Mouse (Mus musculus) forebrain, embryonic 14.5 days (tissue): ENCODE results near the gene Il2ra. TPM values are rescaled to one million over a fixed set of nuclear protein-coding genes. Genes with fewer than 3 reads are reported as not detected.

ENCODE experiments used
- ATAC-seq: fragments of 200-750 bp; cut with Nextera tagmentation; 2 replicates; pipeline ENCODE4 v1.8.0; 2017; ENCODE audit warnings: mild to moderate bottlenecking, moderate library complexity
- DNase-seq: peaks from one replicate; pipeline ENCODE4 v3.0.0-alpha.2; 2015; ENCODE audit warnings: low spot score
- H3K27ac ChIP-seq: fragments of 300-500 bp; sonication (generic); 2 replicates; pipeline ENCODE4 v1.5.1; 2014; ENCODE audit warnings: low read depth, mild to moderate bottlenecking, control low read depth, low read length, moderate library complexity
- H3K27me3 ChIP-seq: fragments of 300-500 bp; sonication (generic); replicated peaks from 2 replicates; pipeline ENCODE4 v1.6.1; 2014; ENCODE audit warnings: low read length, control low read depth, mixed read lengths; ENCODE audit not compliant: control insufficient read depth, insufficient read depth
- H3K36me3 ChIP-seq: fragments of 300-500 bp; sonication (generic); 2 replicates; pipeline ENCODE4 v1.6.1; 2014; ENCODE audit warnings: low read length, control low read depth; ENCODE audit not compliant: control insufficient read depth, insufficient read depth
- H3K4me1 ChIP-seq: fragments of 300-500 bp; sonication (generic); 2 replicates; pipeline ENCODE4 v1.6.1; 2014; ENCODE audit warnings: antibody characterized with exemption, low read length, control low read depth; ENCODE audit not compliant: control insufficient read depth, insufficient read depth
- H3K4me2 ChIP-seq: fragments of 300-500 bp; sonication (generic); 2 replicates; pipeline ENCODE4 v1.6.1; 2014; ENCODE audit warnings: mild to moderate bottlenecking, control low read depth, low read length
- H3K4me3 ChIP-seq: fragments of 300-500 bp; sonication (generic); 2 replicates; pipeline ENCODE4 v1.5.1; 2014; ENCODE audit warnings: low read depth, low read length, control low read depth
- H3K9ac ChIP-seq: fragments of 300-500 bp; sonication (generic); 2 replicates; pipeline ENCODE4 v1.6.1; 2014; ENCODE audit warnings: mild to moderate bottlenecking, low read length, control low read depth, moderate library complexity
- H3K9me3 ChIP-seq: fragments of 300-500 bp; sonication (generic); replicated peaks from 2 replicates; pipeline ENCODE4 v1.6.1; 2016; ENCODE audit warnings: low read length, control low read depth, mixed read lengths; ENCODE audit not compliant: control insufficient read depth
- WGBS: fragments of 180-500 bp; shearing (Covaris S2); extraction: QIAGEN DNeasy Blood & Tissue Kit; methylation state at CpG from one replicate; pipeline ENCODE4 v1.1.7; 2014; 5-methylcytosine and 5-hydroxymethylcytosine counted together
- polyA plus RNA-seq: library from polyadenylated mRNA; unstranded; fragments of >200 nt; fragmentation: Nextera tagmentation; extraction: Ambion mirVana; gene quantifications from 2 replicates; pipeline ENCODE4 v1.2.1, GENCODE M21; 2014

The Il2ra gene
- polyA plus RNA-seq, 1 experiment from 2014 or later: not detected

DNA sequence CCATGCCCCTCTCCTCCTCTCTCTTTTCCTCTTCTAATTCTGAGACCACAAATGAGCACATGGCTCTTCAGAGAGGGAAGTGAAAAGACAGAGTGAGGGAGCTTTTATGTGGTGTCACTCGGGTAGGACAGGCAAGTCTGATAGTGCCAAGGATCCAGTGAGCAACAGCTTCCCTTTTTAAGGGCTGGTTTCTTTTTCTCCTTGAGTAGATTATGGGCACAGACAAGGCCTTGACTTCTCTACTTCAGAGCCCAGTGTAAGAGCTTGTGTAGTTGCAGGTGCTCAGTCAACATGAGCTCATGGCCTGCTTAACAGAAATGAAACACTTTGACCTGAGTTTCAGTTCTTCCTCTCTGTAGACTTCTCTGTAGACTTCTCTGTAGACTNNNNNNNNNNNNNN, 5.5 kb upstream of the Il2ra start:
- no peak for DNase-seq
- ATAC-seq: no peak
- 73% methylated on average over 1 of the region's 1 CpGs for WGBS
- Histone ChIP-seq H3K27me3 (no peaks in the 10 kb centered on the region), H3K4me2 (no peak overlapping the region), H3K4me1 (no peaks in the 10 kb centered on the region), H3K4me3 (no peak overlapping the region), H3K27ac (no peak overlapping the region), H3K36me3 (no peaks in the 10 kb centered on the region), H3K9ac (no peak overlapping the region), H3K9me3 (no peaks in the 10 kb centered on the region)

DNA sequence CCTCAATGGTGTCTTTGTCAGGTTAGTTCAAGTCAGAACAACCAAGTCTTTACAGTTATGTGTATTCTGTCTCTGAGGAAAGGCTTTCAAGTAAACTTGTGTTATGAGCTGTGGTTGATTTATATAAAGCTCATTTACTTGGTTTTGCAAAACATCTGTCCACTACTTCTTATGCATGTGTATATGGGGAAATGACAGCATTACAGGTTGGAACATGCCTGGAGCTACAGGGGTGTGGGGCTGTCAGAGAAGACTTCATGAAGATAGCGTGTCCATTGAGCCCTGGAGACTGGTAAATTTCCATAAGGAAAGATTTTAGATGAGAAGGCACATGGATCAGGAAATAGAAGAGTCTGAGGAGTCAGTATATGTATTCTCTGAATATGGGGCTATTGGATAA, 1.4 kb downstream of the Il2ra start:
- WGBS: 79% methylated on average over 1 of the region's 1 CpGs

DNA sequence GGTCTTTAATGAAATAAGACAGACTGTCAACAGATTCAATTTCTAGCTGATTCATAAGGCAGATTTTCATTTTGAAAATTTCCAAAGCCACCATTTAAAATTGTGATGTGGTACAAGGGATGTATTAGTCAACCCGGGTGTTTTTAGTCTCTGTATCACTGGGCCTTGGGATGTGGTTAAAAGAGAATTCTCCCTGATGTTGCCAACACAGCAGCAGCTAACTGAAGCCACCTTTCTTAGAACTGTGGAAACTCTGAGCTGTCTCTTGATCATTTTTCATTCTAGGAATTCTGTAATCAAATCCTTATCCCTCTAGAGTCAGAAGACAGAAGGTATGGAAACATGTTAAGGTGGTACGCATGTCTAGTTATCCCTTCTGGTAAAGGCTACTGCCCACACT, 2.7 kb downstream of the Il2ra start:
- no peak overlapping the region for H3K27ac ChIP-seq
- H3K27me3 ChIP-seq: no peaks in the 10 kb centered on the region
- H3K9ac ChIP-seq: no peak overlapping the region
- no peaks in the 10 kb centered on the region for H3K36me3 ChIP-seq
- H3K4me1 ChIP-seq: no peaks in the 10 kb centered on the region
- no peak overlapping the region for H3K4me3 ChIP-seq
- WGBS: 81% methylated on average over 2 of the region's 2 CpGs
- DNase-seq (no peak), ATAC-seq (no peak)
- H3K9me3 ChIP-seq: no peaks in the 10 kb centered on the region
- no peak overlapping the region for H3K4me2 ChIP-seq

More for the DNA sequence above, 1.4 kb downstream of the Il2ra start:
- no peak overlapping the region for H3K4me2 ChIP-seq
- H3K9me3 ChIP-seq: no peaks in the 10 kb centered on the region
- H3K4me1 ChIP-seq: no peaks in the 10 kb centered on the region
- H3K4me3 ChIP-seq: no peak overlapping the region
- no peaks in the 10 kb centered on the region for H3K36me3 ChIP-seq
- no peak overlapping the region for H3K9ac ChIP-seq
- H3K27ac ChIP-seq: no peak overlapping the region
- H3K27me3 ChIP-seq: no peaks in the 10 kb centered on the region
- no peak for DNase-seq
- no peak for ATAC-seq

DNA sequence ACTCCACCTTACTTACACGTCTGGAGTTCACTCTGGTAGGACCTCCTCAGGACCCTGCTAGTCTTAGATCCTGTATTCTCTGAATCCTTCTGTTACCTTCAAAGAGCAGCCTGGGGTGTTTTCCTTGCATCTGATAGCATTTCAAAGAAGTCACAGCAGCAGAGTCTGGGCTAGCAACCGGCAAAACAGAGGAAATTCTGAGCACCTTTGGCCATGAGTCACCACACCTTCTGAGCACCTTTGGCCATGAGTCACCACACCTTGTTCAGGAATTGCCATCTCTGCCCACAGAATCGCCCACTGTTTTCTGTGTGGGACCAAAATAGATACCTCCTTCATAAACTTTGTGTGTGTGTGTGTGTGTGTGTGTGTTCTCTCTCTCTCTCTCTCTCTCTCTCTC, 8.9 kb downstream of the Il2ra start:
- Histone ChIP-seq H3K4me1 (no peaks in the 10 kb centered on the region), H3K4me3 (no peak overlapping the region), H3K27me3 (no peaks in the 10 kb centered on the region), H3K4me2 (no peak overlapping the region), H3K9ac (no peak overlapping the region), H3K27ac (no peak overlapping the region), H3K9me3 (no peaks in the 10 kb centered on the region), H3K36me3 (no peaks in the 10 kb centered on the region)
- no peak for ATAC-seq
- 63% methylated on average over 3 of the region's 3 CpGs for WGBS
- no peak for DNase-seq

DNA sequence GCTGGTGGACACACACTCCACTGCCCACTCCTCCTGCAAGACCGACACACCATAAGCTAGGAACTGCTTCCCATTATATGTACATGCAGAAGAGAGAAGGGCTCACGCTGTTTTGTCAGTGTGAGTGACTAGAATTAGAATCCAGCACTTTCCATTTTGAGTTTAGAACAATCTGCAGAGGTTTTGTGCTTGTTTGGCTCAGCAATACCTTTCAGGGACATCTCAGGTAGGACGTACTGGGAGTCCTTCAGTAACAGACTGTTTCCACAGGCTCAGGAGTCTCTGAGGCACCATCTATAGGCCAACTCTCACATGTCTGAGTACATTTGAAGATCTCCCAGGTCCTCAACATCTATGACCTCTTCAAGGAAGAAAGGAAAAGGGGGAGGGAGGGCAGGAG, 9.6 kb downstream of the Il2ra start:
- H3K4me2 ChIP-seq: no peak overlapping the region
- H3K9me3 ChIP-seq: no peaks in the 10 kb centered on the region
- H3K9ac ChIP-seq: no peak overlapping the region
- WGBS: 79% methylated on average over 3 of the region's 3 CpGs
- no peaks in the 10 kb centered on the region for H3K4me1 ChIP-seq
- ATAC-seq (no peak), DNase-seq (no peak)
- no peak overlapping the region for H3K27ac ChIP-seq
- no peaks in the 10 kb centered on the region for H3K27me3 ChIP-seq
- no peak overlapping the region for H3K4me3 ChIP-seq
- no peaks in the 10 kb centered on the region for H3K36me3 ChIP-seq

DNA sequence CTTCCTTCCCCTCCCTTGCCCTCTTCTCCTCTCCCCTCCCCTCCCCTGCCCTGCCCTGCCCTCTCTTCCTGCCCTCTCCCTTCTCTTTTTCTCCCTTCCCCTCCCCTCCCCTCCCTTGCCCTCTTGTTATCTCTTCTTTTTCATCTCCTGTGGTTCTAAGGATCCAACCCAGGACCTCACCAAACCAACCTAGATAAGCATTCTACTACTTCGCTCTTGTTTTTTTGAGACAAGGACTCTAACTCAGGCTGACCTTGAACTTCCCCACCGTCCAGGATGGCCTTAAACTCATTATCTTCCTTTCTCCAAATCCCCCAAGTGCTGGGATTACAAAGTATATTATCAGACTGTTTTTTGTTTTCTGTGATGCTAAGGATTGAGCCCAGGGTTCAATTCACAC, 10.2 kb downstream of the Il2ra start:
- H3K4me3 ChIP-seq: no peak overlapping the region
- 73% methylated on average over 2 of the region's 2 CpGs for WGBS
- no peak overlapping the region for H3K27ac ChIP-seq
- no peak overlapping the region for H3K4me2 ChIP-seq
- ATAC-seq (no peak), DNase-seq (no peak)
- H3K4me1 ChIP-seq: no peaks in the 10 kb centered on the region
- H3K27me3 ChIP-seq: no peaks in the 10 kb centered on the region
- H3K9me3 ChIP-seq: no peaks in the 10 kb centered on the region
- H3K9ac ChIP-seq: no peak overlapping the region
- H3K36me3 ChIP-seq: no peaks in the 10 kb centered on the region

DNA sequence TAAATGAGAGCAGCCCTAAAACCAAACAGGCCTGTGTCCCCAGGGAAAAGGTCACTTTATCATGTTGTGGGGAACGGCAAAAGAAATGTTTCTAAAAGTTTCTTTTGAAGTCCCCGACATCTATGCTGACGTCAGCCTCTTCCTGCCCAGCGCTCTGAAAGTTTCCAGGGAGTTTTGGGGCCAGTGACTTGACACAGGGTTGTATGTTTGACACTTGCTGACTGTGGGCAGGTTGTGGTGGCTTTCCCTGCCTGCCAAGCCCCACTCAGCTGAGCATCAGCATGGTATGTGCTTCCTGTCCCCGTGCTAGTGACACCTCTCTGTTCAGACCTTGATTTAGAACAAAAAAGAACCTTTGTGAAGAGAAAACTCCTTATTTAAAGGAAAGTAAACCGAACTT, 10.7 kb downstream of the Il2ra start:
- WGBS: 68% methylated on average over 6 of the region's 6 CpGs
- no peak for ATAC-seq
- Histone ChIP-seq H3K9ac (no peak overlapping the region), H3K4me1 (no peaks in the 10 kb centered on the region), H3K4me2 (no peak overlapping the region), H3K4me3 (no peak overlapping the region), H3K36me3 (no peaks in the 10 kb centered on the region), H3K27me3 (no peaks in the 10 kb centered on the region), H3K27ac (no peak overlapping the region), H3K9me3 (no peaks in the 10 kb centered on the region)
- no peak for DNase-seq

DNA sequence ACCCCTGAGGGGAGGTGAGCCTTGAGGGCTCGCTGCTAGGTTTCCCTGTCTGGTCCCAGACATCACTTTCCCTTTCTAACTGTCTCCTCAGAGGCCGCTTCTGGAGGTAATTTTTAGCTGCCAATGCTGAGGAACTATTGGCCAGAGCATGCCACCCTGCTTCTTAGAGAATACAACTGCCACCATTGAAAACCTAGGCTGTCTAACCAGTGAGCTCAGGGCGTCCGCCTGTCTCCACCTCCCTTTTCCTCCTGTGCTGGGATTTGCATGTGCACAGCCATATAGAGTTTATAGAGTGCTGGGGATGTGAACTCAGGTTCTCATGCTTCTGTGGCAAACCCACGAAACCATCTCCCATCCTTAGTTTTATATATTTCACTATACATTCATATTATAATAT, 11.2 kb downstream of the Il2ra start:
- Histone ChIP-seq H3K4me1 (no peaks in the 10 kb centered on the region), H3K9me3 (no peaks in the 10 kb centered on the region), H3K27me3 (no peaks in the 10 kb centered on the region), H3K9ac (no peak overlapping the region), H3K4me3 (no peak overlapping the region), H3K27ac (no peak overlapping the region), H3K4me2 (no peak overlapping the region), H3K36me3 (no peaks in the 10 kb centered on the region)
- WGBS: 70% methylated on average over 5 of the region's 5 CpGs
- DNase-seq: no peak
- ATAC-seq: no peak

DNA sequence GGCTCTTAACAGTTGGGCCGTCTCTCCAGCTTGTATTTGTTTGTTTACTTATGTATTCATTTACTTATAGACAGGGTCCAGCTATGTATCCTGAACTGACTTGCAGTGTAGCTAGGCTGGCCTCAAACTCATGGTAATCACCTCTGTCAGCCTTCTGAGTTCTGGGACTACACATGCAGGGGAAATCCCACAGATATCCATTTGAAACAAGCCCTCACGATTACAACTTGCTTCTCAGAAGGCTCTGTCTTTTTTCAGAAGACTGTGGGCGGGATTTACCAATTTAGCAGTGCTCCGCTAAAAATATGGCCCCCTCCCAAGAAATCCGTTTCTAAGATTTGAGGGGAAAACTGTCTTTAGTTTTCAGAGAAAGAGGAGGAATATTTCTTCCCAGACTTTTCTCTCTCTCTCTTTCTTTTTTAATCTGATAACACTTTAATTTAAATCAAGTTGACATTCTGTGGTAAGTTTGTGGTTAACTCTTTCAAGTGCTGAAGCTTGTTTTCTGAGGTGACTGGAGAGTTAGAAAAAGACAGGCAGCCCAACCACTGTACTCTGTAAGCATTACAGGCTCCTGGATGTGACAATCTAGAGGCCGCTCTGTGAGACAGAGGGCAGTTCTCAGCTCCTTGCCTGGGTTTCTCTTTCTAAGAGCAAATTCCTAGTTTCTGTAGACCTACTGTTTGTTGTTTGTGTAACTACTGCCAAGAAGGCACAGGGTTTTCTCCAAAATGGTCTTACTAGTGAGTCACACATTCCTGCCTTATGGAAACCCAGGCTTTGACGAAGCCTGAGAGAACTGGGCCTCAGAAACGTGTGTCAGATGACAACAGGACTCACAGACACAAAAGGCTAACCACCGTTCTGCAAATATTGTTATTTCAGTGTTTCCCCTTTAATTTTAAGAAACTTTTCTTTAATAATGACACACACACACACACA, 12.7 kb downstream of the Il2ra start:
- DNase-seq (no peak), ATAC-seq (no peak)
- no peaks in the 10 kb centered on the region for H3K36me3 ChIP-seq
- H3K9me3 ChIP-seq: no peaks in the 10 kb centered on the region
- H3K4me1 ChIP-seq: no peaks in the 10 kb centered on the region
- no peak overlapping the region for H3K27ac ChIP-seq
- no peak overlapping the region for H3K4me3 ChIP-seq
- no peaks in the 10 kb centered on the region for H3K27me3 ChIP-seq
- H3K9ac ChIP-seq: no peak overlapping the region
- H3K4me2 ChIP-seq: no peak overlapping the region
- WGBS: 75% methylated on average over 9 of the region's 9 CpGs
